Mouse (Mus musculus) hindbrain, embryonic 11.5 days (tissue): ENCODE results near the gene Gm20834. TPM values are rescaled to one million over a fixed set of nuclear protein-coding genes. Genes with fewer than 3 reads are reported as not detected.
"Not testable (repeated sequence)": the region's sequence is repeated elsewhere in the genome, so short reads cannot be mapped to it uniquely, and the experiment has no call there.

Experiments
- ATAC-seq: fragments of 200-750 bp; cut with Nextera tagmentation; 2 replicates; pipeline ENCODE4 v1.8.0; 2017; ENCODE audit warnings: mild to moderate bottlenecking, moderate TSS enrichment, moderate library complexity; ENCODE audit not compliant: low FRiP score
- DNase-seq: peaks from one replicate; pipeline ENCODE4 v3.0.0-alpha.2; 2015; ENCODE audit warnings: low spot score
- H3K27ac ChIP-seq: fragments of 300-500 bp; sonication (generic); 2 replicates; pipeline ENCODE4 v1.5.1; 2014; ENCODE audit warnings: mild to moderate bottlenecking, low read depth, low read length
- H3K27me3 ChIP-seq: fragments of 300-500 bp; sonication (generic); 2 replicates; pipeline ENCODE4 v1.6.1; 2014; ENCODE audit warnings: mild to moderate bottlenecking, low read length, moderate library complexity, mixed read lengths; ENCODE audit not compliant: control insufficient read depth, insufficient read depth
- H3K36me3 ChIP-seq: fragments of 300-500 bp; sonication (generic); 2 replicates; pipeline ENCODE4 v1.6.1; 2014; ENCODE audit warnings: mild to moderate bottlenecking, low read length, moderate library complexity, mixed read lengths; ENCODE audit not compliant: control insufficient read depth, insufficient read depth
- H3K4me1 ChIP-seq: fragments of 300-500 bp; sonication (generic); replicated peaks from 2 replicates; pipeline ENCODE4 v1.6.1; 2014; ENCODE audit warnings: low read length, mixed read lengths; ENCODE audit not compliant: control insufficient read depth, insufficient read depth
- H3K4me2 ChIP-seq: fragments of 300-500 bp; sonication (generic); replicated peaks from 2 replicates; pipeline ENCODE4 v1.6.1; 2014; ENCODE audit warnings: mild to moderate bottlenecking, low read depth, low read length
- H3K4me3 ChIP-seq: fragments of 300-500 bp; sonication (generic); 2 replicates; pipeline ENCODE4 v1.5.1; 2014; ENCODE audit warnings: low read depth, low read length
- H3K9ac ChIP-seq: fragments of 300-500 bp; sonication (generic); 2 replicates; pipeline ENCODE4 v1.6.1; 2014; ENCODE audit warnings: low read depth, low read length
- H3K9me3 ChIP-seq: fragments of 300-500 bp; sonication (generic); 2 replicates; pipeline ENCODE4 v1.6.1; 2016; ENCODE audit warnings: low read length; ENCODE audit not compliant: control insufficient read depth
- WGBS: fragments of 180-500 bp; shearing (Covaris S2); extraction: QIAGEN DNeasy Blood & Tissue Kit; methylation state at CpG from one replicate; pipeline ENCODE4 v1.1.7; 2014; 5-methylcytosine and 5-hydroxymethylcytosine counted together
- polyA plus RNA-seq: library from polyadenylated mRNA; unstranded; fragments of >200 nt; fragmentation: Nextera tagmentation; extraction: Ambion mirVana; gene quantifications from 2 replicates; pipeline ENCODE4 v1.2.1, GENCODE M21; 2014

The Gm20834 gene
- not detected in 2 replicates for polyA plus RNA-seq

DNA sequence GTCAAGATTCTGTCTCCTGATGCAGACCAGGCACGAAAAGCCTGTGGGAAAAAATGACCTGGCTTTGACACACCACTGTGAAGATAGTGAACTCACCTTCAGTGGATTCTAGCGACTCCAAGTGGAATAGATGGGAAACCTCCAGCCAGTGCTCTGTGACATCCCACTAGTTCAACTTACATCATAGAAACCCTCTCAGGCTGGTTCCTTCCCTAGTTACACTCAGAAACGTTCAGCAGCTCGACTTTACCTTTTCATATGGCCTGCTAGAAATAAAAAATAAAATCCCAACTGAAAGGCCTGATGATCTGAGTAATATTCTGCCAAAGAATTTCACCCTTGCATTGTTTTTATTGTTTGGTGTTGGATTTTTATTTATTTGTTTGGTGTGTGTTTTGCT, at the start of gene Gm20834:
Gm20834 (minus strand) TSS at position 101 of the 400 bp plus-strand sequence.
- H3K36me3 ChIP-seq, H3K27me3 ChIP-seq, H3K9me3 ChIP-seq, H3K4me1 ChIP-seq, H3K27ac ChIP-seq, ATAC-seq, H3K9ac ChIP-seq, DNase-seq, H3K4me3 ChIP-seq, H3K4me2 ChIP-seq: not testable (repeated sequence)
- 57% methylated on average over 4 of the region's 4 CpGs for WGBS

Other genes starting within 250 kb of the Gm20834 start
- gene Gm21310, start 177.4 kb downstream of the Gm20834 start, polyA plus RNA-seq, result not detected in 2 replicates
- gene Gm28510, start 88.1 kb upstream of the Gm20834 start, polyA plus RNA-seq, result not detected in 2 replicates
- not detected in 2 replicates for gene Gm20737, start 211.5 kb upstream of the Gm20834 start, polyA plus RNA-seq
- gene Gm21775, start 228.9 kb upstream of the Gm20834 start, polyA plus RNA-seq, result not detected in 2 replicates